Mouse (Mus musculus) liver, adult 2 months (tissue): ENCODE measurements around the gene Gas2l1. TPM values are rescaled to one million over a fixed set of nuclear protein-coding genes. Genes with fewer than 3 reads are reported as not detected.

Source experiments
- DNase-seq: peaks from one replicate; pipeline ENCODE4 v3.0.0-alpha.2; 2011; ENCODE audit warnings: low read depth, low spot score; ENCODE audit errors: extremely low read depth
- H3K27ac ChIP-seq: fragments of 200-500 bp; replicated peaks from 2 replicates; pipeline ENCODE4 v1.5.1; 2012; ENCODE audit warnings: low read depth, mild to moderate bottlenecking, control low read depth, inconsistent platforms, low read length; ENCODE audit not compliant: insufficient read depth
- H3K27me3 ChIP-seq: fragments of 200-500 bp; 2 replicates; pipeline ENCODE4 v1.6.1; 2012; ENCODE audit warnings: mild to moderate bottlenecking, moderate library complexity, low read length, inconsistent platforms; ENCODE audit not compliant: control insufficient read depth, insufficient read depth
- H3K36me3 ChIP-seq: fragments of 200-500 bp; 2 replicates; pipeline ENCODE4 v1.6.1; 2012; ENCODE audit warnings: low read length, inconsistent platforms; ENCODE audit not compliant: control insufficient read depth, insufficient read depth
- H3K4me1 ChIP-seq: fragments of 200-500 bp; 2 replicates; pipeline ENCODE4 v1.6.1; 2011; ENCODE audit warnings: low read length; ENCODE audit not compliant: control insufficient read depth, insufficient read depth
- H3K4me3 ChIP-seq: fragments of 200-500 bp; 2 replicates; pipeline ENCODE4 v1.5.1; 2011; ENCODE audit warnings: low read depth, mild to moderate bottlenecking, control low read depth, low read length, moderate library complexity; ENCODE audit not compliant: insufficient read depth
- H3K79me2 ChIP-seq: fragments of 200-500 bp; 2 replicates; pipeline ENCODE4 v1.6.1; 2012; ENCODE audit warnings: inconsistent platforms, mild to moderate bottlenecking, low read length, moderate library complexity; ENCODE audit not compliant: control insufficient read depth, insufficient read depth
- H3K9ac ChIP-seq: fragments of 200-500 bp; 2 replicates; pipeline ENCODE4 v1.6.1; 2012; ENCODE audit warnings: low read depth, mild to moderate bottlenecking, control low read depth, inconsistent platforms, low read length
- CTCF ChIP-seq: fragments of 200-500 bp; IDR thresholded peaks from 2 replicates; pipeline ENCODE4 v1.5.1; 2011; ENCODE audit warnings: low read depth, low read length, control low read depth
- POLR2A ChIP-seq: fragments of 200-500 bp; IDR thresholded peaks from 2 replicates; pipeline ENCODE4 v1.6.1; 2011; ENCODE audit warnings: low read length, control low read depth; ENCODE audit not compliant: insufficient read depth; ENCODE audit errors: extremely low read depth
- WGBS: fragments of 180-500 bp; shearing (Covaris S2); methylation state at CpG from one replicate; pipeline ENCODE4 v1.1.7; 2018; 5-methylcytosine and 5-hydroxymethylcytosine counted together
- polyA plus RNA-seq: library from polyadenylated mRNA; depleted of rRNA; stranded (reverse); fragments of >200 nt; gene quantifications from 2 replicates; pipeline ENCODE4 v1.2.3, GENCODE M21; 2012
- total RNA-seq: library from RNA; depleted of rRNA; stranded (reverse); fragments of >200 nt; gene quantifications from 2 replicates; pipeline ENCODE4 v1.2.3, GENCODE M21; 2014

Gas2l1 gene
- total and polyA plus RNA-seq, 2 experiments, result 3.1 to 25.4 TPM

DNA sequence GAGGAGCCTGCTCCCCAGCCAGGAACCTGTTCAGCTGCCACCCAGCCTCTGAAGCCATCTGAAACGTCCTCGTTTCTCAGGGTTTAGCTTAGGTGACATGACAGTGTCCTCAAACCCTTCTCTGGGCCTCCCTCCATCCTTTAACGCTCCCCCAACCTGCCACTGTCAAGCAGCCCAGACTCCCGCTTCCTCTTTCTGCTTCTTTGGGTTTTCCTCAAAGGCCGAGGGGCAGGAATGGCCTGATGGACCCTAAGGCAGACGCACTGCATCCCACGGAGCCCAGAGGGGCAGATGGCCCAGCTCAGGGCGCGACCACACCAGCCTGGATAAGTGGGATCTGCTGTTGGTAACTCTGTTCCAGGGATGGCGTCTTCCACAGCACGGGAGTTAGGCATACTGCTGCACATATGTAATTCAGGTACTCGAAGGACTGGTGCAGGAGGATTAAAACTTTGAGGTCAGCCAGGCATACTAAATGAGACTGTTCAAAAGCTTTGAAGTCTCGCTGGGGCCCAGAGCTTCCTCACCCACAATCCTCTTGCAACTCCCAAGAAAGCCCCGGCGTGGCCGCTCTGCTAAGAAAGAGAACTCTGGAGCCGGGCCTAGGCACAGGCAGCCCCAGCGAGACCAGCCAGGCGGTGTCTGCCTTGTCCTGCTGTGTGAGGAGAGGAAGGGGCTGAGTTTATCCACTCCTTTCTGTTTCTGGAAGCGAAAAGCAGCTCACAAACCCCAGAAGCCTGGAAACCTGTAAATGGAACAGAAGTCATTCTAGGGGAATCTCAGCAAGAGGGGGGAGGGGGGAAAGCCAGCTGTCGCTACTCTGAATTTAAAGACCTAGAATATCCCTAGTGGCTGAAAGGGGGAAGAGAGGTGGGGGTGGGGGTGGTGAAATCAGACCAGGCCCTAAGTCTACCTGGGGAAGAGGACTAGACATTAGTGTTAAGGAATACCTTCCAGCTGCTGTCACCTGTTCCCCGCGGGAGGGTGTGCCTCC lies 8.9 kb downstream of the Gas2l1 start:
- no peak overlapping the region for H3K27ac ChIP-seq
- no peak overlapping the region for H3K4me3 ChIP-seq
- no peaks in the 10 kb centered on the region for H3K36me3 ChIP-seq
- DNase-seq, result no peak
- H3K27me3 ChIP-seq, result 0 out of 2 replicates have a peak, but pooled peaks cover 7% of the 10 kb centered on the region
- peaks cover 5% of the 10 kb centered on the region for H3K4me1 ChIP-seq
- 90% methylated on average over 23 of the region's 23 CpGs for WGBS
- no peaks in the 10 kb centered on the region for H3K79me2 ChIP-seq
- H3K9ac ChIP-seq, result no peak overlapping the region
- TF ChIP-seq CTCF (no peak), POLR2A (no peak)

DNA sequence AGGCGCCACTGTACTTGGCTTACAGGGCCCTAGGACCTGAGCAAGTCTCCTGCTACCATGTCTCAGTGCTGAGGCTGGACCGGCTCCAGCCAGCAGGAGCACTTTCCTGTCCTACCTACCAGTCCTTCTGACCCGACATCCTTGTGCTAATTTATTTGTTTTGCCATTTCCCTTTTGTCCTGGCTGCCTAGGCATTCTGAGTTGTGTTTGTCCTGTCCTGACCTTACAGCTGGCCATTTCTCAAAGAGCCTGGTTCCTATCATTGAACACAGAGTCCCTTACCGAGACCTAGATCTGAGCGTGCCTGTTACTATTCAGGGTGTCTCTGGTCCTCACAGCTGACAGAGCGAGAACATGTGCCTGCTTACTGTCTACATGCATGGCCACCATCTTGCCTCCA lies 10.3 kb downstream of the Gas2l1 start:
- H3K4me3 ChIP-seq, result no peak overlapping the region
- 64% methylated on average over 6 of the region's 6 CpGs for WGBS
- no peak for DNase-seq
- peaks cover 5% of the 10 kb centered on the region for H3K4me1 ChIP-seq
- 0 out of 2 replicates have a peak, but pooled peaks cover 7% of the 10 kb centered on the region for H3K27me3 ChIP-seq
- H3K27ac ChIP-seq, result no peak overlapping the region
- H3K36me3 ChIP-seq, result no peaks in the 10 kb centered on the region
- TF ChIP-seq POLR2A, result no peak
- TF ChIP-seq CTCF, result no peak
- H3K9ac ChIP-seq, result no peak overlapping the region
- no peaks in the 10 kb centered on the region for H3K79me2 ChIP-seq

DNA sequence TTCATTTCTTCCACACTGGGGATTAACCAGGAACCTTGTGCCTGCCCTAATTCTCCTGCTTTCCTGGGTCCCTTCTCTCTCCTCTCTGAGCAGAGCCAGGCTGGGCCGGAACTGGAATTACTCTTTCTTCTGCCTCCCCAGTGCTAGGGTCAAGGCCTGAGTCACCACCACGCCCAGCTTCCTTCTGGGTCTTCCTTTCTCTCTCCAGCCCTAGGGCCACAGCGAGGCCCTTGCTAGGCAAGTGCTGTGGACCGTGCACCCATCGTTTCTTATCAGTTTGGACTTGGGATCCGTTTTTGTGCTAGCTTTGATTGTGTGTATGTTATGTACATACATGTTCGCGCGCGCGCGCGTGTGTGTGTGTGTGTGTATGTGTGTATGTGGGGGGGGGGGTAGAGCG lies 11.0 kb downstream of the Gas2l1 start:
- TF ChIP-seq CTCF (no peak), POLR2A (no peak)
- WGBS, result 80% methylated on average over 14 of the region's 14 CpGs

DNA sequence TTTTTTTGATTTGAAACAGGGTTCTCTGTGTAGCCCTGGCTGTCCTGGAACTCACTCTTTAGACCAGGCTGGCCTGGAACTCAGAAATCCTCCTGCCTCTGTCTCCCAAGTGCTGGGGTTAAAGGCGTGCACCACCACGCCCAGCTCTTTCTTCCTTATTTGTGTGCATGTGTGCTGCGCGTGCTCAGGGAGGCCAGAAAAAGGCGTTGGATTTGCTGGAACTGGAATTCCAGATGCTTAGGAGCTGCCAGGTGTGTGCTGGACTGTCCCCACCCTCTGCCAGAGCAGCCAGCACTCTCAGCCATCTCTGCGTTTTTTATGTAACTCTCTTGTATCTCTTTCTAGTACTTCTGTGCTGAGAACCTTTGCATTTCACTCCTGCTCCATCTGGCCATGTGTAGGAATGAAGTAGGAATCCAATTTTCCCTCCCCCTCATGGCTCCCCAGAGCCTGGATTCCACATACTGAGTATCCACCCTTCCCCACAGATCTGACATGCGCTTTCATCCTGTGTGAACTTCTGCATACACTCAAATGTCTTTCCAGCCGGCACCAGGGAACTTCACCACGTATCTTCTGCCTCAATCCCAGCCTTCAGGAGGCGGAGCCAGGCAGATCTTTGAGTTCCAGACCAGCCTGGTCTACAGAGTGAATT lies 12.8 kb downstream of the Gas2l1 start:
- no peaks in the 10 kb centered on the region for H3K4me1 ChIP-seq
- no peak for DNase-seq
- TF ChIP-seq CTCF, result no peak
- no peak for TF ChIP-seq POLR2A
- H3K27me3 ChIP-seq, result no peaks in the 10 kb centered on the region
- H3K9ac ChIP-seq, result no peak overlapping the region
- H3K79me2 ChIP-seq, result no peaks in the 10 kb centered on the region
- no peak overlapping the region for H3K4me3 ChIP-seq
- no peaks in the 10 kb centered on the region for H3K36me3 ChIP-seq
- no peak overlapping the region for H3K27ac ChIP-seq
- WGBS, result 83% methylated on average over 10 of the region's 10 CpGs

More for the DNA sequence above, 11.0 kb downstream of the Gas2l1 start:
- Histone ChIP-seq H3K4me1 (peaks cover 5% of the 10 kb centered on the region), H3K27ac (no peak overlapping the region), H3K4me3 (no peak overlapping the region), H3K9ac (no peak overlapping the region), H3K36me3 (no peaks in the 10 kb centered on the region), H3K79me2 (no peaks in the 10 kb centered on the region), H3K27me3 (0 out of 2 replicates have a peak, but pooled peaks cover 7% of the 10 kb centered on the region)
- DNase-seq, result no peak

DNA sequence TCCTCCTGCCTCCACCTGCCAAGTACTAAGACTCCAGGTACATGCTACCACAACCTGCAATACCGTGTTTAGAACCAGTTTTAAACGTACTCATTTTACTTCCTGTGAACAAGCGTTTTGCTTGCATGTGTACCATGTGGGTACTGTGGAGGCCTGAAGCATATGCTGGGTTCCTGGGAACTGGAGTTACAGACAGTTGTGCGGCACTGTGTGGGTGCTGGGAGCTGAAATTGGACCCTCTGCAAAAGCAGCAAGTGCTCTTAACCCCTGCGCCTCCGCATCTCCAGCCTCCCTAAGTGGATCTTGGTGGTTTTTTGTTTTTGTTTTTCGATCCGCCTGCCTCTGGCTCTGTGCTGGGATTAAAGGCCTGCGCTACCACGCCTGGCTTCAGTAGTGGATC lies 13.5 kb downstream of the Gas2l1 start:
- no peak overlapping the region for H3K4me3 ChIP-seq
- H3K27me3 ChIP-seq, result no peaks in the 10 kb centered on the region
- H3K79me2 ChIP-seq, result no peaks in the 10 kb centered on the region
- TF ChIP-seq CTCF (no peak), POLR2A (no peak)
- WGBS, result 94% methylated on average over 10 of the region's 10 CpGs
- H3K27ac ChIP-seq, result no peak overlapping the region
- H3K4me1 ChIP-seq, result no peaks in the 10 kb centered on the region
- no peaks in the 10 kb centered on the region for H3K36me3 ChIP-seq
- H3K9ac ChIP-seq, result no peak overlapping the region
- no peak for DNase-seq
